Mouse (Mus musculus) gastrocnemius, postnatal 14 days (tissue): Measurements from ENCODE around the gene Sema4g. TPM values are rescaled to one million over a fixed set of nuclear protein-coding genes. Genes with fewer than 3 reads are reported as not detected.
A peak's percentile ranks its signal among the peaks of the same experiment; 100 is the strongest.

ENCODE experiments used
- DNase-seq: peaks from one replicate; pipeline ENCODE4 v3.0.0; 2021; ENCODE audit warnings: mixed read lengths
- intact Hi-C: fragments of 180-260 bp; cut with DNase I; formaldehyde crosslinking; loops from one replicate; pipeline ENCODE4 v1.15.1; 2025; ENCODE audit warnings: low total_unique reads
- total RNA-seq, 2 experiments: library from RNA; stranded (reverse); gene quantifications; 2 replicates each; pipeline ENCODE4 v1.2.3; 2021

Sema4g gene
- total RNA-seq, 2 experiments from 2014 or later = 0.73 to 1.3 TPM

GRCm38 (mm10) chr19:44999647-45000046 is 10.7 kb downstream of the Sema4g start:
- no peak for DNase-seq
- intact Hi-C loops = no loop called here

- intact Hi-C loops = no loop called here
- no peak for DNase-seq
Measured at GRCm38 (mm10) chr19:45002301-45002700, 13.4 kb downstream of the Sema4g start.

DNA sequence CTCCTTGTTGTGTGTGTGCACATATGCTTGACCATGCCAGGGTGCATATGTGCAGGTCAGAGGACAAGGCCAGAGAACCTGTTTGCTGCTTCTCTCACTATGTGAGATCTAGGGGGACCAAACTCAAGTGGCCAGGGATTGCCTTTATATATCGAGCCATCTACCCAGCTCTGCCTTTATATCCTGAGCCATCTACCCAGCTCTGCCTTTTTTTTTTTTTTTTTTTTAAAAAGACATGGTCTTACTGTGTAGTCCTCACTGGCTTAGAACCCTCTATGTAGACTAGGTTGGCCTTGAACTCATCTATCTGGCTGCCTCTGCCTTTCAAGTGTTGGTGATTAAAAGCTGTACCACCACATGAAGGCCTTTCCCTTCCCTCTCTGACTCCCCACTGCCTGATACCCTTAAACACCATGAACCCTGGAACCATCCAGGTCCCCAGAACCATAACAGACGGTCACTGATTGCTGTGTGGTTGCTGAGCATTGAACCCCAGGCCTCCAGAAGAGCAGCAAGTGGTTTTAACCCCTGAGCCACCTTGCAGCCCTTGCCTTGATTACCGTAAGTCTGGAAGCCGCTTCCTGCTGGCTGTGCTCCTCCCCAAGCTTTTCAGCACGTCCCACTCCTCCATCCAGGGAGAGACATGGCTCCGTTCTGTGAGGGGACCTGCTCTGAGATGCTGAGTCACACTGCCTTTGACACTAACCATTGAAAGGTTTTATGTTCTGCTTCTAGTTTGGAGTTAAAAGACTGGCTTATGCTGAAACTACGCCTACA is 15.0 kb downstream of the Sema4g start:
- intact Hi-C loops = no loop called here
- DNase-seq = no peak

- intact Hi-C loops = no loop called here
- no peak for DNase-seq
Measured at GRCm38 (mm10) chr19:45005444-45005843, 16.5 kb downstream of the Sema4g start, which contains the start of gene Twnk. Gene Twnk, plus strand, starts transcription at chr19:45005663.

GRCm38 (mm10) chr19:45005957-45006712 is 17.2 kb downstream of the Sema4g start, which contains the start of gene Mrpl43:
Gene Mrpl43, minus strand, starts transcription at chr19:45006442.
- intact Hi-C loops = no loop called here

DNA sequence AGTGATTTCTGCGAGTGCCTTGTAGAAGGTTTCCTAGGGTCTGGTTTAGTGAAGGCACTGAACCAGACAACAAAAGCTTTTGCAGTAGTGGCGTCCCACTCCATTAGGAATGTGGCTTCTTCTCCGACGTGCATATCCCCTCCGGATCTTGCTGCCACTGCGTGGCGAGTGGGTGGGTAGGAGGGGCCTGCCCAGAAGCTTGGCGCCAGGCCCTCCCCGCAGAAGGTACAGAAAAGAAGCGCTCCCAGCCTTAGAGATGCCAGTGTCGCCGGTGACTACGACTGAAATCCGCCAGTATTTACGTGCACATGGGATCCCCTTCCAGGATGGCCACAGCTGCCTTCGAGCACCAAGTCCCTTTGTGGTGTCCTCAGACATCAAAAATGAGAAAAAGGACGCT is 18.1 kb downstream of the Sema4g start:
- no peak for DNase-seq
- intact Hi-C loops = no loop called here

More at GRCm38 (mm10) chr19:45005957-45006712, 17.2 kb downstream of the Sema4g start, which contains the start of gene Mrpl43:
- peak; percentile 96 for DNase-seq

DNA sequence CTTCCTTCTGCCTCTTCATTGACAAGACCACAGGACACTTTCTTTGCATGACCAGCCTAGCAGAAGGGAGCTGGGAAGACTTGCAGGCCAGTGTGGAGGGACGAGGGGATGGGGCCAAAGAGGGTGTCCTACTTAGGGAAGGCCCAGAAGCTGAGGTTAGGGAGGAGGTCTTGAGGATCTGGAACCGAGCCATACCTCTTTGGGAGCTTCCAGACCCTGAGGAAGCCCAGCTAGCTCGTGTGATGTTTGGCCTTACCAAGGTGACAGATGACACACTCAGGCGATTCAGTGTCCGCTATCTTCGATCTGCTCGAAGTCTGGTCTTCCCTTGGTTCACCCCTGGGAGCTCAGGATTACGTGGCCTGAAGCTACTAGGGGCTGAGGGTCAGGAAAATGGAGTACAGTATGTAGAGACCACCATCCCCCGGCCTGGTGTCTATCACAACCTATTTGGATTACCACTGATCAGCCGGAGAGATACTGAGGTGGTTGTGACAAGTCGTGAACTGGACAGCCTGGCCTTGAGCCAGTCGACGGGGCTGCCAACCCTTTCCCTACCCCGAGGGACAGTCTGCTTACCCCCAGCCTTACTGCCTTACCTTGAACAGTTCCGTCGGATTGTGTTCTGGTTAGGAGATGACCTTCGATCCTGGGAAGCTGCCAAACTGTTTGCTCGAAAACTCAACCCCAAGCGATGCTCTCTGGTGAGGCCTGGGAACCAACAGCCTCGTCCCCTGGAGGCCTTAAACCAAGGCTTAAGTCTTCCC is 18.7 kb downstream of the Sema4g start:
- intact Hi-C loops = no loop called here
- no peak for DNase-seq

- intact Hi-C loops = no loop called here
Measured at GRCm38 (mm10) chr19:45010646-45011045, 21.7 kb downstream of the Sema4g start.

GRCm38 (mm10) chr19:45012219-45012618 is 23.3 kb downstream of the Sema4g start:
- DNase-seq = no peak
- intact Hi-C loops = loop anchor here (2.0 kb wide), 1 partner anchor 19 kb away; no protein-coding TSS in a partner anchor

More at GRCm38 (mm10) chr19:45010646-45011045, 21.7 kb downstream of the Sema4g start:
- no peak for DNase-seq

DNA sequence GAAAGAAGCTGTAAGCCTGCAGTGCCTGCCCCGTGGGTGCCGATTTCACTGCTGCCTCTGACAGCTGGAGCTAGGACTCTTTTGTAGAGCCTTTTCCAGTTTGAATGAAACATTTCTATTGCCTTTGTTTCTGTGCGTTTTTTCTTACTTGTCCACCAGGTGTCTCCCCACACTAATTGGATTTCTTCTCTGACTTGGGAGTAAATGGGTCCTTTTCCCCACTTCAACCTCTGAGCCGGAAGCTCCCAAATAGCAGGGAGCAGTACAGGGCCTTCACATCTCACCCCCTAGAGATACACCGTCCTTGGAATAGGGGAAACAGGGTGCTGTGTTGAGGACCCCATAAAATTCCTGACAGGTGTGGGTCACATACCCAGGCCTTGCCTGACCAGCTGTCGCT is 23.7 kb downstream of the Sema4g start:
- DNase-seq = no peak
- intact Hi-C loops = loop anchor here (2.0 kb wide), 1 partner anchor 18 kb away; no protein-coding TSS in a partner anchor

GRCm38 (mm10) chr19:45013581-45014225 is 24.8 kb downstream of the Sema4g start:
- intact Hi-C loops = loop anchor here (2.0 kb wide), 1 partner anchor 17 kb away; no protein-coding TSS in a partner anchor
- no peak for DNase-seq

DNA sequence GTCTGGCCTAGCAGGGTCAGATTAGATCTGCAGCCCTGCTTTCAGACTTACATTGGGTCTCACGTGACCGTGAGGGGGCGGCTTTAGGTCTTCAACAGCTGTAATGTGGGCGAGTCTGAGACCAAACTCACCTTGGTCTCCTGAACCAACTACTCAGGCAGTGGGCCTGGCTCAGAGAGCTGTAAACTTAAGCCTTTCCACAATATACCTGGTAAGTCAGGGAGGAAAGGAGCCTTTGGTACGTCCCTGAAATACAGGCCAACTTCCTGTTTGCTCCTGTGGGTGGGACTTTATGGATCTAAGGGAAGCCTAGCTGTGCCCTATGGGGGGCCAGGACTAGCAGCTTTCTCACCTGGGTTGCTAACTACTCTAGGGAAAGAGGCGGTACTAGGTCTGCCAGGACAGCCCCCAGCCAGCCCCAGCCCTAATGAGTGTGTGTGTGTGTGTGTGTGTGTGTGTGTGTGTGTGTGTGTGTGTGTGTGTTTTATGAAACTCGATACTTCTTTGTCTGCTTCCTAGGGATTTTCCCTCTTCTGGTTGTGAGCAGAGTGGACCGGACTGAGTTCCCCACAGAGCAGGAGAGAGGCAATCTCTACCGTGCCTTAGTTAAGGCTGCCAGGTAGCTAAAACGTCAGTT is 25.6 kb downstream of the Sema4g start, which contains the start of gene Lzts2:
Gene Lzts2, plus strand, starts transcription at position 80 of the 637 bp plus-strand sequence.
- DNase-seq = no peak
- intact Hi-C loops = no loop called here

DNA sequence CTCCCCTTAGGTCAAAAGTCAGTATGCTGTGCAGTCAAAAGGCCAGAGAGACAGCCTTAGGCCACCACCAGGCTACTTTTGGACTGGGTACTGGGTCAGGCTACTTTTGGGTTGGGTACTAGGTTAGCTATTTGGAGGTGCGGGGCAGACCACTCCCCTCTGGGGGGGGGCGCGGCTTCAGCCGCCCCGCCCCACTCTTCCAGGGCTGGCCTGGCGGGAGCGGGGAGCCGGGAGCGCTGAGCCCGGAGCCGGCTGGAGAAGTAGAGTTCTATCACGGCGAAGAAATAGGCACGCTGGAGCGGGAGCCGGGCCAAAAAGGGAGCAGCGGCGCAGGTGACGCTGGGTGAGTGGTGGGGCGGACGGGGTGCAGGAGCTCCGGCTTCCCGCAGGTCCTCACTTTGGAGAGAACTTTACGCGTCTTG is 26.1 kb downstream of the Sema4g start:
- peak; percentile 69 for DNase-seq
- intact Hi-C loops = no loop called here

- intact Hi-C loops = no loop called here
- DNase-seq = peak; percentile 65
Measured at GRCm38 (mm10) chr19:45015518-45016281, 26.8 kb downstream of the Sema4g start.

- DNase-seq = peak; percentile 90
- intact Hi-C loops = no loop called here
Measured at GRCm38 (mm10) chr19:45016341-45017215, 27.7 kb downstream of the Sema4g start.

- intact Hi-C loops = no loop called here
- DNase-seq = peak; percentile 91
Measured at GRCm38 (mm10) chr19:45017216-45017771, 28.4 kb downstream of the Sema4g start.

DNA sequence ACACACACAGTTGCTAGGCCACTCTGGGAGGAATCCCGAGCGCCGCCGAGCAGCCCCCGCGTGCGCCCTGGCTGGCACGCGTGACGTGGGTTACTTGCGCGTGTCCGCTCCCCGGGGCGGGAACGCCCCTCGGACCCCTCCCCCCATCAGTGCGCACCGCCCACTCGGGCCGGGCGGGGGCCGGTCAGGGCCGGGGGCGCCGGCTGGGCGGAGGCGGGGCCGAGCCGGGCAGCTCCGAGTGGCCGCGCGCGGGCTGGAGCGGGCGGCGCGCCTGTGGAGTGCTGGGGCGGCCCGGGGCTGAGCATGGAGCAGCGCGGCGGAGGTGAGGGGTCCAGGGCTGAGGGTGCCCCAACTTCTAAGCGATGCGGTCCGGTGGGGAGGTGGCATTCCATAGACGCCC is 29.0 kb downstream of the Sema4g start:
- DNase-seq = peak; percentile 91
- intact Hi-C loops = no loop called here
